Mouse (Mus musculus) gastrocnemius, postnatal 10 days (tissue): ENCODE data around the gene Tmem184c. TPM values are rescaled to one million over a fixed set of nuclear protein-coding genes. Genes with fewer than 3 reads are reported as not detected.

Experiments
- total RNA-seq, 2 experiments: library from RNA; stranded (reverse); gene quantifications; 2 replicates each; pipeline ENCODE4 v1.2.3; 2021

The Tmem184c gene
- total RNA-seq, 2 experiments from 2014 or later, result 12.7 to 13.7 TPM

Other genes starting within 250 kb of the Tmem184c start
- 10 to 100 TPM; 56.8 to 57.2 TPM for gene Arhgap10, start 92.7 kb downstream of the Tmem184c start, total RNA-seq
- gene Prmt9, start 61.3 kb downstream of the Tmem184c start, total RNA-seq, result 10 to 100 TPM in 1 of 2 experiments, 1 to 10 TPM in 1; 9.3 to 10.1 TPM
- gene Ednra, start 113.8 kb upstream of the Tmem184c start, total RNA-seq, result 10 to 100 TPM in 1 of 2 experiments, 1 to 10 TPM in 1; 9.3 to 12.1 TPM